Mouse (Mus musculus) cortical plate, adult 2 months (tissue): ENCODE results near the gene Kcna5.
A peak's percentile ranks its signal among the peaks of the same experiment; 100 is the strongest.

Source experiments
- CTCF ChIP-seq: fragments of 200-500 bp; IDR thresholded peaks from 2 replicates; pipeline ENCODE4 v1.5.1; 2011; ENCODE audit warnings: mild to moderate bottlenecking, control low read depth, low read length; ENCODE audit not compliant: insufficient read depth; ENCODE audit errors: extremely low read depth
- POLR2A ChIP-seq: fragments of 200-500 bp; IDR thresholded peaks from 2 replicates; pipeline ENCODE4 v1.6.1; 2011; ENCODE audit warnings: mild to moderate bottlenecking, low read length, control low read depth; ENCODE audit not compliant: insufficient read depth; ENCODE audit errors: extremely low read depth

DNA sequence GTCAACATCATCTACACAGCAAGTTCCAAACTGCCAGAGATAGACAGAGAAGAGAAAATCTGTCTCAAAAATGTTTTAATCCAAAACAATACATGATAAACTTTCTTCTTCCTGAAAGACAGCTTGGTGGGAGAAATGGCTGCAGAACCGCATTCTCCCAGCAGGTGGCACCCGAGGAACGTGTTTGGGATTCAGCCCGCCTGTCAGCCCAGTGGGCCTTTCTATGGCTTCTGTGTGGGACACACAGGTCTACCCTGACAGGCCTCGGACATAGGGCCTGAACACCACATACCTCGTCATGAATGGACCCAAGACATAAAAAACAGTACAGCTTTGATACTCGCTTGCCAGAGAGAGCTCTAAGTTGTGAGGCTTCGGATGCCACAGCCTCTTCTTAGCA lies 35.1 kb downstream of the Kcna5 start:
- TF ChIP-seq CTCF (peak; percentile 89), POLR2A (no peak)
